Mouse (Mus musculus) C2C12 (cell line): ENCODE measurements at regions not wholly inside any gene's neighbourhood (a gene's known extent, or its start where the extent isn't known, plus 50 kb on each side); places are given as distances from the start of the nearest gene placed in this dataset.

ENCODE experiments used
- CEBPB ChIP-seq: IDR thresholded peaks from one replicate; pipeline ENCODE4 v1.6.1; 2011; ENCODE audit warnings: low read depth, mild to moderate bottlenecking, control low read depth, moderate library complexity
- CTCF ChIP-seq: IDR thresholded peaks from one replicate; pipeline ENCODE4 v1.5.1; 2011; ENCODE audit not compliant: control insufficient read depth, insufficient read depth, insufficient read length
- FOSL1 ChIP-seq: IDR thresholded peaks from one replicate; pipeline ENCODE4 v1.8.0; 2011; ENCODE audit warnings: mild to moderate bottlenecking, low read length; ENCODE audit not compliant: poor library complexity, insufficient read depth, severe bottlenecking
- MAX ChIP-seq: IDR thresholded peaks from one replicate; pipeline ENCODE4 v1.6.1; 2011; ENCODE audit warnings: mild to moderate bottlenecking, control low read depth
- USF1 ChIP-seq: IDR thresholded peaks from one replicate; pipeline ENCODE4 v1.6.1; 2011; ENCODE audit warnings: low read depth, mild to moderate bottlenecking, control low read depth, moderate library complexity

- TF ChIP-seq CTCF (no peak), CEBPB (no peak), MAX (no peak), USF1 (no peak), FOSL1 (no peak)
These were observed 118.2 kb upstream of the Ednrb start for GRCm38 (mm10) chr14:103962303-103962881.
